Mouse (Mus musculus) thymus, postnatal 10 days (tissue): ENCODE results near the gene Arpc2.
A peak's percentile ranks its signal among the peaks of the same experiment; 100 is the strongest.

ENCODE experiments used
- DNase-seq, 2 experiments: peaks; one replicate each; pipeline ENCODE4 v3.0.0; 2021; ENCODE audit warnings: low spot score in 2 of 2

Gene Arpc2

GRCm38 (mm10) chr1:74239162-74239561 is 3.3 kb downstream of the Arpc2 start:
- no peak for DNase-seq

GRCm38 (mm10) chr1:74239618-74240017 is 3.7 kb downstream of the Arpc2 start:
- no peak for DNase-seq

- no peak for DNase-seq
Measured at GRCm38 (mm10) chr1:74240311-74240710, 4.4 kb downstream of the Arpc2 start.

GRCm38 (mm10) chr1:74240832-74241231 is 4.9 kb downstream of the Arpc2 start:
- DNase-seq, result no peak

GRCm38 (mm10) chr1:74245525-74245924 is 9.6 kb downstream of the Arpc2 start:
- DNase-seq, result no peak

GRCm38 (mm10) chr1:74248799-74249198 is 12.9 kb downstream of the Arpc2 start:
- DNase-seq, result peak; percentile 20 to 37

- DNase-seq, result peak in 1 of 2 experiments; percentile 18
Measured at GRCm38 (mm10) chr1:74249331-74249980, 13.6 kb downstream of the Arpc2 start.

- no peak for DNase-seq
Measured at GRCm38 (mm10) chr1:74250096-74250495, 14.2 kb downstream of the Arpc2 start.

GRCm38 (mm10) chr1:74255704-74256345 is 19.9 kb downstream of the Arpc2 start:
- DNase-seq, result no peak

- no peak for DNase-seq
Measured at GRCm38 (mm10) chr1:74256782-74257181, 20.9 kb downstream of the Arpc2 start.

- DNase-seq, result no peak
Measured at GRCm38 (mm10) chr1:74262510-74262909, 26.6 kb downstream of the Arpc2 start.

GRCm38 (mm10) chr1:74268750-74269149 is 32.9 kb downstream of the Arpc2 start:
- DNase-seq, result no peak

- no peak for DNase-seq
Measured at GRCm38 (mm10) chr1:74271659-74272058, 35.8 kb downstream of the Arpc2 start.

- no peak for DNase-seq
Measured at GRCm38 (mm10) chr1:74275015-74275414, 39.1 kb downstream of the Arpc2 start.

GRCm38 (mm10) chr1:74277041-74277440 is 41.2 kb downstream of the Arpc2 start:
- no peak for DNase-seq

- no peak for DNase-seq
Measured at GRCm38 (mm10) chr1:74277883-74278537, 42.1 kb downstream of the Arpc2 start.

- DNase-seq, result no peak
Measured at GRCm38 (mm10) chr1:74278538-74278937, 42.7 kb downstream of the Arpc2 start, which contains the start of gene Gpbar1. Gpbar1 (plus strand) TSS chr1:74278550.

- DNase-seq, result no peak
Measured at GRCm38 (mm10) chr1:74278988-74279387, 43.1 kb downstream of the Arpc2 start.

- no peak for DNase-seq
Measured at GRCm38 (mm10) chr1:74280591-74281325, 44.9 kb downstream of the Arpc2 start.

GRCm38 (mm10) chr1:74281372-74281771 is 45.5 kb downstream of the Arpc2 start:
- DNase-seq, result no peak

- DNase-seq, result no peak
Measured at GRCm38 (mm10) chr1:74281886-74282285, 46.0 kb downstream of the Arpc2 start.
